Mouse (Mus musculus) forebrain, embryonic 12.5 days (tissue): ENCODE results near the gene Aarsd1. TPM values are rescaled to one million over a fixed set of nuclear protein-coding genes. Genes with fewer than 3 reads are reported as not detected.
A peak's percentile ranks its signal among the peaks of the same experiment; 100 is the strongest.
"Not testable (repeated sequence)": the region's sequence is repeated elsewhere in the genome, so short reads cannot be mapped to it uniquely, and the experiment has no call there.

Experiments used
- ATAC-seq: fragments of 200-750 bp; cut with Nextera tagmentation; 2 replicates; pipeline ENCODE4 v1.8.0; 2017; ENCODE audit warnings: moderate TSS enrichment; ENCODE audit not compliant: low FRiP score
- H3K27ac ChIP-seq: fragments of 300-500 bp; sonication (generic); 2 replicates; pipeline ENCODE4 v1.5.1; 2016; ENCODE audit warnings: mild to moderate bottlenecking
- H3K27me3 ChIP-seq: fragments of 300-500 bp; sonication (generic); 2 replicates; pipeline ENCODE4 v1.6.1; 2016; ENCODE audit warnings: mild to moderate bottlenecking
- H3K36me3 ChIP-seq: fragments of 300-500 bp; sonication (generic); replicated peaks from 2 replicates; pipeline ENCODE4 v1.6.1; 2016; ENCODE audit warnings: mild to moderate bottlenecking
- H3K4me1 ChIP-seq: fragments of 300-500 bp; sonication (generic); 2 replicates; pipeline ENCODE4 v1.6.1; 2016
- H3K4me2 ChIP-seq: fragments of 300-500 bp; sonication (generic); 2 replicates; pipeline ENCODE4 v1.6.1; 2016; ENCODE audit warnings: mild to moderate bottlenecking, moderate library complexity
- H3K4me3 ChIP-seq: fragments of 300-500 bp; sonication (generic); replicated peaks from 2 replicates; pipeline ENCODE4 v1.5.1; 2016; ENCODE audit warnings: mild to moderate bottlenecking
- H3K9ac ChIP-seq: fragments of 300-500 bp; sonication (generic); 2 replicates; pipeline ENCODE4 v1.6.1; 2016; ENCODE audit warnings: mild to moderate bottlenecking
- H3K9me3 ChIP-seq: fragments of 300-500 bp; sonication (generic); 2 replicates; pipeline ENCODE4 v1.6.1; 2016
- WGBS: fragments of 180-500 bp; shearing (Covaris S2); methylation state at CpG from one replicate; pipeline ENCODE4 v1.1.7; 2016; 5-methylcytosine and 5-hydroxymethylcytosine counted together
- polyA plus RNA-seq: library from polyadenylated mRNA; unstranded; fragments of >200 nt; fragmentation: Nextera tagmentation; extraction: Ambion mirVana; gene quantifications from 2 replicates; pipeline ENCODE4 v1.2.1, GENCODE M21; 2016

Gene Aarsd1
- polyA plus RNA-seq, 1 experiment from 2014 or later, result 94.3 TPM

DNA sequence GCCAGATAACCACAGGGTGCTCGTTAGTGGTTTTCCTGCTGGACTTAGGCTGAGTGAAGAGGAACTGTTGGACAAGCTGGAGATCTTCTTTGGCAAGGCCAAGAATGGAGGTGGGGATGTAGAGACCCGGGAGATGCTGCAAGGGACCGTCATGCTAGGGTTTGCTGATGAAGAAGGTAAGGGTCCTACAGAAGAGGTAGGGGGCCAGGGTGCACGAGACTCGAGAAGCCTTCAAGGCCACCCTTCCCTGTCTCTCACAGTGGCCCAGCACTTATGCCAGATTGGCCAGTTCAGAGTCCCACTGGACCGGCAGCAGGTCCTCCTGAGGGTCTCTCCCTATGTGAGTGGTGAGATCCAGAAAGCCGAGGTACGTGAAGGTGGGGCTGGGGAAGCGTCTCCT lies 40.2 kb upstream of the Aarsd1 start:
- Histone ChIP-seq H3K9ac (no peak overlapping the region), H3K4me3 (no peak overlapping the region), H3K36me3 (peaks cover 49% of the 10 kb centered on the region), H3K9me3 (no peaks in the 10 kb centered on the region), H3K27me3 (no peaks in the 10 kb centered on the region), H3K4me1 (peaks cover 21% of the 10 kb centered on the region), H3K4me2 (no peak overlapping the region), H3K27ac (no peak overlapping the region)
- no peak for ATAC-seq
- 92% methylated on average over 9 of the region's 9 CpGs for WGBS

DNA sequence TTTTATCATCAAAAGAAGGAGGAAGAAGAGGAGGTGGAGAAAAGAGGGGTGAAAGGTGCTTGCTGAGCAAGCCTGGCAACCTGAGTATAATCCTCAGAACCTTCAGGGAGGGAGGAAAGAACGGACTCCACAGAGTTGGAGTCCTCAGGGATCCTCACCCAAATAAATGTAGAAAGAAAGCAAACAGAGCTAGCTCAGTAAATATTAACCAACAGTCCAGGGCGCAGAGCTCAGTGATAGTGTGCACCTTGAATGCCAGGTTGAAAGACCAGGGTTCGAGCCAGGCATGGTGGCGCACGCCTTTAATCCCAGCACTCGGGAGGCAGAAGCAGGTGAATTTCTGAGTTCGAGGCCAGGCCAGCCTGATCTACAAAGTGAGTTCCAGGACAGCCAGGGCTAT lies 38.2 kb upstream of the Aarsd1 start:
- Histone ChIP-seq H3K9ac (no peak overlapping the region), H3K9me3 (no peaks in the 10 kb centered on the region), H3K27ac (no peak overlapping the region), H3K4me1 (peaks cover 13% of the 10 kb centered on the region), H3K27me3 (no peaks in the 10 kb centered on the region), H3K4me3 (no peak overlapping the region), H3K4me2 (no peak overlapping the region), H3K36me3 (peaks cover 31% of the 10 kb centered on the region)
- no peak for ATAC-seq
- 94% methylated on average over 7 of the region's 7 CpGs for WGBS

DNA sequence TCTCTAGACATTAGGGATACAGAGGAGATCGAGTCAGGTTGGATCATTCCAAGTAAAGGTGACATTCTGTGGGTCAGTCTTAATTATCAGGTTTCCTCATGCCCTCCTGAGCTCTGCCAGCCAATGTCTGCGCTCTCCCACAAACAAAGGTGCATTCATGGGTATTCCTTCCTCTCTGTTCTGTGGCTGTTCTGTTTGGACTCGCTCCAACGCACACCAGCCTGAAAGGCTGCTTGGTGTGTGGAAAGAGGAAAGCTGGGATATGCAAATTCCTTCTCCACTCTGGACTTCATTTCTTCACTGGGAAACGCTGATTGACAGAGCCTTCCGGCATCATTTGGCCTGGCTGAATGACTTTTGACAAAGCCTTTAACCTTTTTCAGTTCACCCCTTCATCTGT lies 37.3 kb upstream of the Aarsd1 start:
- 23% methylated on average over 6 of the region's 6 CpGs for WGBS
- peak overlapping the region; percentile 6; the same call in 1 of the 2 replicates for H3K4me2 ChIP-seq

DNA sequence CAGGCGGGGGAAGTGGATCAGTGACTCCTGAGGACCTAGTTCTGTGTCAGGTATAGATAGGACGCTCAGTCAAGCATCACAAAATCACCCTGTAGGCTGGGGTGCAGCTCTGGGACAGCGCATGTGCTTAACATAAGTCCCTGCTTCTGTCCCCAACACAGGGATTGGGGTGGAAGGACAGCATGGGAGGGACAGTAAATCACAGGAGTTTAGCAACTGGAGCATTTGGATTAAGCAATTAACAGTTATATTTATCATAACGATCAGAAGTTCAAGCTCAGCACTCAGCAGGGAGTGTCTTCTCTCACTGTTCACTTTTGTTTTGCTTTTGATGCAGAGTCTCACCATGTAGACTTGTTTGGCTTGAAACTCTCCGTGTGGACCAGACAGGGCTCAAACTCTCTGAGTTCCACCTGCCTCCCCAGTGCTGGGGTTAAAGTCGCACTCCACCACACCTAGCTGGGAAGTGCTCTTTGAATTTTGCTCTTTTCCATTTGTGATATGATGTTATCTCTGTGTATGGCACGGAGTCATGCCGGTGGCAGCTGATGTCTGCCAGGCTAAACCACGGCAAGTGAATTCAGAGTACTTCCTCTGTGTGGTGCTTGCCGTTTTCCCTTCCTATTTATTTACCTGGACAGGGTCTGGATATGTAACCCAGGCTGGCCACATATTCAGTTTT lies 34.8 kb upstream of the Aarsd1 start:
- Histone ChIP-seq H3K9ac (no peak overlapping the region), H3K4me2 (no peak overlapping the region), H3K4me1 (peaks cover 9% of the 10 kb centered on the region), H3K4me3 (no peak overlapping the region), H3K9me3 (no peaks in the 10 kb centered on the region), H3K27me3 (no peaks in the 10 kb centered on the region), H3K36me3 (peaks cover 2% of the 10 kb centered on the region; the same call in 1 of the 2 replicates), H3K27ac (no peak overlapping the region)
- no peak for ATAC-seq
- 73% methylated on average over 10 of the region's 10 CpGs for WGBS

More for the DNA sequence above, 37.3 kb upstream of the Aarsd1 start:
- Histone ChIP-seq H3K36me3 (peaks cover 22% of the 10 kb centered on the region), H3K27ac (peak overlapping the region; percentile 21), H3K9me3 (no peaks in the 10 kb centered on the region), H3K9ac (no peak overlapping the region), H3K4me3 (no peak overlapping the region), H3K4me1 (peaks cover 9% of the 10 kb centered on the region), H3K27me3 (no peaks in the 10 kb centered on the region)
- peak; percentile 55; the same call in 1 of the 2 replicates for ATAC-seq

DNA sequence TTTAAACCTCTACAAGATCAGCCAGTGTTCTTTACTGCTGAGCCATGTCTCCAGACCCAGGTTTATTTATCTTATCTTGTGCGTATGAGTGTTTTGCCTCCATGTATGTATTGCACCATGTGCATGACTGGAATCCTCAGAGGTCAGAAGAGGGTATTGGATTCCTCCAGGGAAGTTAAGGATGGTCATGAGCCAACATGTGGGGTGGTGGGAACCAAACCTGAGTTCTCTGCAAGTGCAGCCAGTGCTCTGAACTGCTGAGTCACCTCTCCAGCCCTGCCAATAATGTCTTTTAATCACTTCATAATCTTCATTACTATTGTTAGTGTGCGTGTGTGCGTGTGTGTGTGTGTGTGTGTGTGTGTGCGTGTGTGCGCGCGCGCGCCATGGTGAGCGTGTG lies 34.1 kb upstream of the Aarsd1 start:
- WGBS, result 95% methylated on average over 10 of the region's 10 CpGs
- no peak overlapping the region for H3K9ac ChIP-seq
- H3K27me3 ChIP-seq, result no peaks in the 10 kb centered on the region
- peaks cover 9% of the 10 kb centered on the region for H3K4me1 ChIP-seq
- no peak overlapping the region for H3K4me2 ChIP-seq
- H3K4me3 ChIP-seq, result no peak overlapping the region
- H3K36me3 ChIP-seq, result no peaks in the 10 kb centered on the region
- H3K9me3 ChIP-seq, result no peaks in the 10 kb centered on the region
- no peak overlapping the region for H3K27ac ChIP-seq
- no peak for ATAC-seq

DNA sequence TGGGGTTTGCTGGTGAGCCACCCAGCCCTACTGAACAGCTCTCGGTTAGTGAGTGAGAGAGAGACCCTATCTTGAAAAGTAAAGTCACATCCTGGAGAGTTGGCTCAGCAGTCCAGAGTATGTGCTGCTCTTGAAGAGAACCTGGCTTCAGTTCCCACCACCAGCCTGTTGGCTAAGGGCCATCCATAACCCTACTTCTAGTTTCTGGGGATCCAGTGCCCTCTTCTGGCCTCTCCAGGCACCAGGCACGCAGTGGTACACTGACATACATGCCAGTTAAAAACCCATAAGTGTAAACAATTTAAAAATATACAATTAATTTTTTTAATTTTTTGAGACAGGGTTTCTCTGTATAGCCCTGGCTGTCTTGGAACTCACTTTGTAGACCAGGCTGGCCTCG lies 33.0 kb upstream of the Aarsd1 start:
- Histone ChIP-seq H3K9ac (no peak overlapping the region), H3K27ac (no peak overlapping the region), H3K4me2 (no peak overlapping the region), H3K36me3 (peaks cover 7% of the 10 kb centered on the region), H3K4me1 (peaks cover 9% of the 10 kb centered on the region), H3K9me3 (no peaks in the 10 kb centered on the region), H3K27me3 (no peaks in the 10 kb centered on the region), H3K4me3 (no peak overlapping the region)
- ATAC-seq, result no peak
- WGBS, result 82% methylated on average over 3 of the region's 3 CpGs

DNA sequence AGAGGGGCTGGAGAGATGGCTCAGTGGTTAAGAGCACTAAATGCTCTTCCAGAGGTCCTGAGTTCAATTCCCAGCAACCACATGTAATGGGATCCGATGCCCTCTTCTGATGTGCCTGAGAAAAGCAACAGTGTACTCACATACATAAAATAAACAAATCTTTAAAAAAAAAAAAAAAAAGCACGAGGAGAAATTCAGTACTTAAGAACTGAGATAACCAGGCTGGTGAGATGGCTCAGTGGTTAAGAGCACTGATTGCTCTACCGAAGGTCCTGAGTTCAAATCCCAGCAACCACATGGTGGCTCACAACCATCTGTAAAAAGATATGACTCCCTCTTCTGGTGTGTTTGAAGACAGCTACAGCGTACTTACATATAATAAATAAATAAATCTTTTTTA lies 32.2 kb upstream of the Aarsd1 start:
- not testable (repeated sequence) for ATAC-seq, H3K4me2 ChIP-seq, H3K27ac ChIP-seq, H3K4me1 ChIP-seq, H3K4me3 ChIP-seq, H3K9ac ChIP-seq, H3K27me3 ChIP-seq, H3K9me3 ChIP-seq
- 82% methylated on average over 4 of the region's 4 CpGs for whole genome bisulfite sequencing
- H3K36me3 ChIP-seq, result peaks cover 15% of the 10 kb centered on the region

DNA sequence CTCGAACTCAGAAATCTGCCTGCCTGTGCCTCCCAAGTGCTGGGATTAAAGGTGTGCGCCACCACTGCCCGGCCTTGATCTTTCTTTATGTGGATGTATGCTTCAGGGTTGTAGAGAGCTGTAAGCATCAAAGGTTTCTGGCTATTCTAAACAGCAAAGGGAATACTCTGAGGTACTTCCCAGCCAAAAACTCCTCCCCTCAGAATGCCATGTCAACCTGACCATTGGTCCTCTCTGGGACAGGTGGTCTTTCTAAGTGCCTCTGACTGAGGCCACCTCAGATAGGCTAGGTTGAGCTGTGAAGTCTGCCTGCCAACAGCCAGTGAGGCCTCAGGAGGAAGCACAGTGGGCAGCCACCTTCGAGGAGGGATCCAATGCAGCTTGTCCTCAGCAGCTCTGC lies 31.5 kb upstream of the Aarsd1 start:
- H3K4me2 ChIP-seq, result no peak overlapping the region

DNA sequence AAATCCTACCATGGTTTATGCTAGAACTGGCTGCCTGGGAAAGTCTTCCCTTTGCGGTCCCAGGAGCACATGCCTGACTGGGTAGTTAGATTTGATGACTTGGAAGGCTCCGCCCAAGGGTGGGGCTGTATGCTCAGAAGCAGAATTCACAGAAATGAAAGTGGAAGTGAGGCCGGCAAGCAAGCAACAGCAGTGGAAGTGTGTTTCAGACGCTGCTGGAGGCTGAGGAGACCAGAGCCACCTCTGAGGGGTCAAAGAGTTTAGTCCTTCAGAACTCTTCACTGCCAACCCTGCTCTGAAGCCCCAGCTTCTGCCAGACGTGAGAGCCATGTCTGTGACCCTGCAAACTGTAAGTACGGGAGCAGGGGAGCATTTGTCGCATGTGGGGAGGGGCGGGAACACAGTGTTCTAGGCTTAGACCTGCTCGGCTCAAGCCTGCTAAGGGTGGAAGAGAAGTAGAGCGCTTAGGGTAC lies 30.9 kb upstream of the Aarsd1 start, which contains the start of gene Ifi35:
TSS of gene Ifi35 (plus strand) at position 134 of the 473 bp plus-strand sequence.
- 0 out of 2 replicates have a peak within 1 kb of the TSS, but pooled peaks have one; percentile 4 for H3K4me3 ChIP-seq
- no peak within 1 kb of the TSS for H3K27ac ChIP-seq
- H3K27me3 ChIP-seq, result no peaks in the 10 kb centered on the region
- peaks cover 27% of the 10 kb centered on the region for H3K36me3 ChIP-seq
- H3K4me2 ChIP-seq, result peak within 1 kb of the TSS; percentile 8; the same call in 1 of the 2 replicates
- no peak for ATAC-seq
- H3K9ac ChIP-seq, result no peak within 1 kb of the TSS
- WGBS, result 49% methylated on average over 10 of the region's 10 CpGs
- peaks cover 10% of the 10 kb centered on the region for H3K4me1 ChIP-seq
- H3K9me3 ChIP-seq, result no peaks in the 10 kb centered on the region

More for the DNA sequence above, 31.5 kb upstream of the Aarsd1 start:
- peaks cover 22% of the 10 kb centered on the region for H3K36me3 ChIP-seq
- H3K27ac ChIP-seq, result no peak overlapping the region
- H3K9me3 ChIP-seq, result no peaks in the 10 kb centered on the region
- no peak overlapping the region for H3K9ac ChIP-seq
- H3K27me3 ChIP-seq, result no peaks in the 10 kb centered on the region
- no peak for ATAC-seq
- no peak overlapping the region for H3K4me3 ChIP-seq
- WGBS, result 86% methylated on average over 4 of the region's 4 CpGs
- peaks cover 4% of the 10 kb centered on the region for H3K4me1 ChIP-seq

DNA sequence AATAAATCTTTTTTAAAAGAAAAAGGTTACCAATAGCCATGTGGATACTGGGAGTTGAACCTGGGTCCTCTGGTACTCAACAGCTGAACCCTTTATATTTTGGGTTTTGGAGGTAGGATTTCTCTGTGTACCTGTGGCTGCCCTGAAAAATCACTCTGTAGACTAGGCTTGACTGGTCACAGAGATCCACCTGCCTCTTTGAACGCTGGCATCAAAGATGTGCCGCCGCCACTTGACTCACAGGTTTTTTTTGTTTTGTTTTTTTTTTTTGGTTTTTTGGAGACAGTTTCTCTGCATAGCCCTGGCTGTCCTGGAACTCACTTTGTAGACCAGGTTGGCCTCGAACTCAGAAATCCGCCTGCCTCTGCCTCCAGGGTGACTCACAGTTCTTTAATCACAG lies 30.4 kb upstream of the Aarsd1 start:
- Histone ChIP-seq H3K4me1 (peaks cover 14% of the 10 kb centered on the region), H3K4me2 (no peak overlapping the region), H3K27ac (no peak overlapping the region), H3K9ac (no peak overlapping the region), H3K4me3 (no peak overlapping the region), H3K9me3 (no peaks in the 10 kb centered on the region), H3K36me3 (peaks cover 27% of the 10 kb centered on the region), H3K27me3 (no peaks in the 10 kb centered on the region)
- ATAC-seq, result no peak
- 92% methylated on average over 5 of the region's 5 CpGs for WGBS

DNA sequence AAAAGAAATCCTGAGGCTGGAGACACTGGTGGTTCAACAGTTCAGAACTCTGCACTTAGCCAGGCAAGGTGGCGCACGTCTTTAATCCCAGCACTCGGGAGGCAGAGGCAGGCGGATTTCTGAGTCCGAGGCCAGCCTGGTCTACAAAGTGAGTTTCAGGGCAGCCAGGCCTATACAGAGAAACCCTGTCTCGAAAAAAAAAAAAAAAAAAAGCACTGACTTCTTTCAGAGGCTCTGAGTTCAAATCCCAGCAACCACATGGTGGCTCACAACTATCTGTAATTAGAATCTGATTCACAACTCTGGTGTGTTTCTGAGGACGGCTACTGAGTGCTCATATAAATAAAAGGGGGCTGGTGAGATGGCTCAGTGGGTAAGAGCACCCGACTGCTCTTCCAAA lies 29.4 kb upstream of the Aarsd1 start:
- H3K9me3 ChIP-seq, ATAC-seq, H3K4me2 ChIP-seq, H3K27ac ChIP-seq, H3K4me3 ChIP-seq, H3K9ac ChIP-seq, H3K27me3 ChIP-seq: not testable (repeated sequence)
- Histone ChIP-seq H3K36me3 (peaks cover 27% of the 10 kb centered on the region), H3K4me1 (peaks cover 14% of the 10 kb centered on the region)
- WGBS, result 96% methylated on average over 8 of the region's 8 CpGs

DNA sequence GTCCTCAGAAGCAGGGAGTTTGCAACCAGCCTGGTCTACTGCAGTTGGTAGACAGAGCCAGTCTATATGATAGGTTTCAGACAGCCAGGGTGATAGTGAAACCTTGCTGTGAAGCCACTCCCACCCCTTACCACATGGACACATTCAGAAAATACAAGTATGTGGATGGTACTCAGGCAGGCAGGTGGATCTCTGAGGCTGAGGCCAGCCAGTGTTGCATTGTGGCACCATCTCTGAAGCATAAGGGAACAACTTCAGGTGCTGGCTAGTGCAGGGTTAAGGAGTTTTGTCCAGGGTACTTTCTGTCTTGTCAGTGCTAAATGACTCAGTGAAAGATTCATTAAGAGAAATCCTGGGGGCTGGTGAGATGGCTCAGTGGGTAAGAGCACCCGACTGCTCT lies 28.9 kb upstream of the Aarsd1 start:
- Histone ChIP-seq H3K27me3 (no peaks in the 10 kb centered on the region), H3K4me3 (no peak overlapping the region), H3K36me3 (peaks cover 27% of the 10 kb centered on the region), H3K9me3 (no peaks in the 10 kb centered on the region), H3K27ac (no peak overlapping the region), H3K9ac (no peak overlapping the region), H3K4me1 (peaks cover 14% of the 10 kb centered on the region), H3K4me2 (no peak overlapping the region)
- WGBS, result 83% methylated on average over 1 of the region's 1 CpGs
- no peak for ATAC-seq

DNA sequence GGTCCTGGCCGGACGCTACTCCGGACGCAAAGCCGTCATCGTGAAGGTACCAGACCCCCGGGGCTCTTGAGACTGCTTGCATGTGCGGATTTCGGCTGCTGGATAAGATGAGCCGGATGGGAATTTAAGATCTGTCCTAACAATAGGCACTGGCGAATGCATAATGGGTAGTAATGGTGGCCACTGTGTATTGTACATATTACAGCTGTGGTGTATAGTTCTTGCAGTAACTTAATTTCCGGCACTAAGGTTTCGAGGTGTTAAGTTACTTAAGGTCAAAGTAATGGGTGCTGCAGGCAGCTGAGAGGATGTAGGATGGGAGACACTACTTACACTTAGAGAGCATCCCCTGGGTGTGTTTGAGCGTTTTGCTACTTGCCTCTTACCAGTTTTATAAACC lies 25.3 kb upstream of the Aarsd1 start:
- Histone ChIP-seq H3K4me1 (peaks cover 14% of the 10 kb centered on the region), H3K27me3 (no peaks in the 10 kb centered on the region), H3K4me3 (peak overlapping the region; percentile 80), H3K36me3 (peaks cover 27% of the 10 kb centered on the region), H3K4me2 (peak overlapping the region; percentile 95), H3K9ac (peak overlapping the region; percentile 92), H3K27ac (peak overlapping the region; percentile 95), H3K9me3 (no peaks in the 10 kb centered on the region)
- 2% methylated on average over 14 of the region's 14 CpGs for WGBS
- peak; percentile 27; the same call in 1 of the 2 replicates for ATAC-seq
